Mouse (Mus musculus): ENCODE measurements around the gene Icam5. TPM values are rescaled to one million over a fixed set of nuclear protein-coding genes. Genes with fewer than 3 reads are reported as not detected.
"Not testable (repeated sequence)": the region's sequence is repeated elsewhere in the genome, so short reads cannot be mapped to it uniquely, and the experiment has no call there.

The Icam5 gene
- under 1 TPM; 0.07 to 0.10 TPM for total RNA-seq (2021)
- long read RNA-seq, experiment 1: 0 reads
- long read RNA-seq, experiment 2: 0 reads

DNA sequence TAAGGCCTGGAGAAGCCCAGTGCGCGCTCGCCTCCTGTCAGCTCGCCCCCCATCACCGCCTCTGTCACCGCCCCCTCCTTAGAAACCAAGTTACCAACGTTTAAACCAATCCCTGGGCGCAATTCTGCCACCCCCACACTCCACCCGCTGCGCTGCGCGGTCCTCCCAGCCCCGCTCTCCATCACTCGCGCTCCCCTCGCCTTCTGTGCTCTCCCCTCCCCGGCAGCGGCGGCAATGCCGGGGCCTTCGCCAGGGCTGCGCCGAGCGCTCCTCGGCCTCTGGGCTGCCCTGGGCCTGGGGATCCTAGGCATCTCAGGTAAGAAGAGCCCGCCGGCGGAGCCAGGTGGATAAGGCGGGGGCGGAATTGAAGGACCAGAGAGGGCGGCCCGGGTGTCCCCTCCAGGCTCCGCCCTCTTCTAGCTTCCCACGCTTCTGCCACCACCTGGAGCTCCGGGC is at the start of gene Icam5:
Gene Icam5, plus strand, starts transcription at position 178 of the 456 bp plus-strand sequence.
- intact Hi-C loops (cut with DNase I; ENCODE audit: low total_unique reads): loop anchor here (5.0 kb wide), 1 partner anchor 105 kb away; no protein-coding TSS in a partner anchor
- peak; percentile 23 for DNase-seq

DNA sequence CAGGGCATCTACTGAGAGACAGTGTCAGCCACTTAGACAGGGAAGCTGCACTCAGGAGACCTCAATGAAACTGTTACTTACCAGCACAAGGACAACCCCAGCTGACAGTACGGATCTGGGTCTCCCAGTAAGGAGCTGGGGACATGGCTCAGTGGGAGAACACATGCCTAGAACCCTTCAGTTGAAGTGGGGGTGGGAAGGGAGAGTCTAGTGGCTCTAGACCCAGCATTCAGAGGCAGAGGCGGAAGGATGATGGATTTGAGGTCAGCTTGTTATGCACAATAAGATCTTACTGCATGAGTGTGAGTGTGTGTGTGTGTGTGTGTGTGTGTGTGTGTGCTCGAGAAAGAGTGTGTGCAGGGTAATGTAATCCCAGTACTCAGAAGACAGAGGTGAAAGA is 49.7 kb upstream of the Icam5 start:
- intact Hi-C loops (cut with DNase I; ENCODE audit: low total_unique reads): no loop called here

DNA sequence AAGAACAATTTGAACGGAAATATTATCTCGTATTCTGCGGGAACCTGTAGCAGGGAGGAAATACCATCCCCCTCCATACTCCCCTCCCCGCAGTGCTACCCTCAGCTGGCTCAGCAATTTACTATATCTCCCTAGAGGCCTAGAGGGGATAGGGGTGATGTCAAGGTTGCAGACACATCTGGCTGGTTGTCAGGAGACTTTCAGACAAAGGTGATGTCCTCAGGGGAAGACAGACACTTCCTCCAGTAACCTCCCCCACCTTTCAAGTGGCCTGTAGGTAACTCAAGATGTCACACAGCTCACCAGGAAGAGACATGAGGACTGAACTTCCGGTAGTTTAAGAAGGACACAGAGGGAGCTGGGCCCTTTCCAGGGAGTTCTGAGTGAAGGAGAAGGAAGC is 48.7 kb upstream of the Icam5 start:
- no peak for DNase-seq

More for the DNA sequence above, 49.7 kb upstream of the Icam5 start:
- DNase-seq: no peak

DNA sequence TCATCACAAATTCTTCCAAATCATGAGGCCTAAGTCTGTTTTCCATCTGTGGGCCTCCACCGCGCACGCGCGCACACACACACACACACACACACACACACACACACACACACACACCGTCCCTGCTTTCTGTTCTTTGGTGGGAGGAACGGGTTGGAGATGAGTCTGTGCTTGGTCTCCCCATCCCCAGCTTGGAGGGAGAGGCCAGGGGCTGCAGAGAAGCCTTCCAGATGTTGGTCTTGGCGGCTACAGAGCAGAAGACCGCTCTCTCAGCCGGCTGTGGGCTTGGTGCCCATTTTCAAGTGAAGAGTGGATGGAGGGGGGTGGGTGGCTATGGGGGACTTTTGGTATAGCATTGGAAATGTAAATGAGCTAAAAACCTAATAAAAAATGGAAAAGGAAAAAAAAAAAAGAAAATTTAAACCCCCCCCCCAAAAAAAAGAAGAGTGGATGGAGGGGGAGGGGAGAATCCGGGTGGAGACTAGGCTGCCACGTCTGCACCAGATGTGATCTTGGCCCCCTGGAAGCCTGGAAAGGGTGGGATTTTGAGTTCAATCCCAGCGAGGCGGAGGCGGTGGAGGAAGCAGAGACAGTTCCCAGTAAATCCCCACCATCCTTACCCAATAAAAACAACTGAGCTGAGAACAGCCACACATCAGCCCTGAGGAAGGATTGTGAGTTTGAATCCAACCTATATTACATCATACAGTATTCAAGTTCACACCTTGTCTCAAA is 44.8 kb upstream of the Icam5 start:
- intact Hi-C loops (cut with DNase I; ENCODE audit: low total_unique reads): no loop called here
- peak; percentile 70 for DNase-seq

More for the DNA sequence above, 48.7 kb upstream of the Icam5 start:
- intact Hi-C loops (cut with DNase I; ENCODE audit: low total_unique reads): no loop called here

DNA sequence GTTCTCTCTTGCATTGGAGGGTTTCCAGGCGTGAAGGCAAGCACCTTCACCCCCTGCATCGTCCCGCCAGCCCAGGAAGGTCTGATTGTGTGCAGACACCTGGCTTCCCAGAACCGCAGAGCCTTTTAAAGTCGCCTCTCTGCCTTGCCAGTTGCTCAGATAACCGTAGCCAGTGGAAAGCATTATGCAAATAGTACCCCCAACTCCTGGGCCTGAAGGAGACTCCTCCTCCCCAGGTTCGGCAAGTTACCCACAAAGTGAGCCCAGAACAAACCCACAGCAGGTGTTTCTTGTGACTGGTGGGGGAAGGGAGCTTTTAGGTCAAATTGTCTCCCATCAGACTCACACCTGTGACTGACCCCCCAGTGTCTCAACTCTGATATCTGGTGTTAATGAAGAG is 43.9 kb upstream of the Icam5 start:
- intact Hi-C loops (cut with DNase I; ENCODE audit: low total_unique reads): no loop called here
- DNase-seq: no peak

DNA sequence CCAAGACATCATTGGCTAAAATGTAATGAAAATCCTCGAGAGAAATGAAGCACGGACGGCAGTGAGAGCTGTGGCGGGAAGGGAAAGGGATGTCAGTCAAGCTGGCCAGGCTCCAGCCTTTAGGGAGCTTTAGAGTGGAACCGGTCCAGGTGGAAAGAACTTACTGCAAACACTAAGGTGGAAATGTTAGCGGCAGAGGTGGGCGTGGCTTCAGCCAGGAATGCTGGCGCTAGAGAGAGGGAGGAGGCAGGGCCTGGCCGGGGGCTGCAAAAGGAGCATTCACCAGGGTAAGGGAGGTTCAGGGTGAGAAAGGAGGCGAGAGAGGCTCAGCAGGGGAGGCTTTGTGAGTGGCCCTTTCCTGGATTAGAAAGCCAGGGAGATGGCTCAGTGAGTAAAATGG is 41.0 kb upstream of the Icam5 start:
- intact Hi-C loops (cut with DNase I; ENCODE audit: low total_unique reads): loop anchor here (5.0 kb wide), 1 partner anchor 84 kb away; no protein-coding TSS in a partner anchor
- peak; percentile 24 for DNase-seq

DNA sequence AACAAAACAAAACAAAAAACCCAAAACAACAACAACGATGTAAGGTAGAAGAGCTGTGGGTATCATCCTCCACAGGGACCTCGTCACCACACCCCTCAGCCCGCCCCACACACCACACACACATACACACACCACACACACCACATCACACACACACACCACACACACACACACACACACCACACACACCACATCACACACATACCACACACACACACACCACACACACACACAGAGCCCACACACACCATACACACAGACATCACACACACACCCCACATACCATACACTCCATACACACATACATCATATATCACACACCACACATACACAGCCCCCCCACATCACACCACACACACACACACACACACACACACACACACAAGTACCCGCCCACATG is 40.3 kb upstream of the Icam5 start:
- intact Hi-C loops (cut with DNase I; ENCODE audit: low total_unique reads): loop anchor here (5.0 kb wide), 1 partner anchor 84 kb away; no protein-coding TSS in a partner anchor

DNA sequence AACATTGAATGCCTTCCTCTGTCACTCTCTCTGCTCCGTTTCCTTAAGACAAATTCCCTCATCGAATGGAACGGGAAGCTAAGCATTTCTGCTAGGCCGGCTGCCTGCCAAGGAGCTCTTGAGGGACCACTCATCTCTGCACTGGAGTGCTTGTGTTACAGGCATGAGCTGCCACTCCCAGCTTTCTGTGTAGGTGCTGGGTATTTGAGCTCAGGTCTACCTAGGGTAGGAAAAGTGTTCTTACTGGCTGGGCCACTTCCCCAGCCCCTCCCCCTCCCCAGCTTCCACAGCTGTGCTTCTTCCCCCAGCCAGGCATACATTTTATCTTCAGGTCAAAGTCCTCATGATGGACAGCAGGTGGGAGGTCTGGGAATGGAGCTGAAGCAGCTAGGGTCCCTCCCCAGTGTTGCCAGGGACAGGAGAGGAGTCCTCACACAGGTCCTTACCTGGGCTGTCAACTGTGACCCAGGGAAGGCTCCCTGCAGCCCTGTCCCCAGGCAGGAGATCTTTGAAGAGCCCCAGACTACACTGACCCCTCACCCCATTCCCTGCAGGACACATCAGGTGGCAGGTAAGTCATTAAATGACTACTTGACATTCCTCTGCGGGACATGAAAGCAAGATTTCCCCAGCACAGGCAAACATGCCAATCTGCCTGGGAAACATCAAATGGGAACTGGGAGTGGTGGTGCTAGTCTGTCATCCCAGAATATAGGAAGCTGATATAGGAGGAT is 38.5 kb upstream of the Icam5 start:
- no peak for DNase-seq
- intact Hi-C loops (cut with DNase I; ENCODE audit: low total_unique reads): loop anchor here (5.0 kb wide), 1 partner anchor 86 kb away; no protein-coding TSS in a partner anchor

More for the DNA sequence above, 40.3 kb upstream of the Icam5 start:
- DNase-seq: no peak

DNA sequence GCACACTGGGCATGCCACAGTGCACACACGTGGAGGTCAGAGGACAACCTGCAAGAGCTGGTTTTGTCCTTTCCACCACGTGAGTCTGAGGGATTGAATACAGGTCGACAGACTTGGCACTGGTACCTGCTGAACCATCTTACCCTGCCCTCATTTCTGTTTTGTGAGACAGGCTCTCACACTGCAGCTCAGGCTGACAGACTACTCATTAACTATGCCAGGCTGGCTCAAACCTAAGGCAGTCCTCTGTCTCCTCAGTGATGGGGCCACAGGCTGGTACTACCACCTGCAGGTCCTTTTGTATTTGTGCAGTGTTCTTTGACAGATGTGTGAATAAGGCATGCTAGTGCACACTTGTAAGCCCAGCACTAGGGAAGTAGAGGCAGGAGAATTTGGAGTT is 36.8 kb upstream of the Icam5 start:
- no peak for DNase-seq
- intact Hi-C loops (cut with DNase I; ENCODE audit: low total_unique reads): no loop called here

DNA sequence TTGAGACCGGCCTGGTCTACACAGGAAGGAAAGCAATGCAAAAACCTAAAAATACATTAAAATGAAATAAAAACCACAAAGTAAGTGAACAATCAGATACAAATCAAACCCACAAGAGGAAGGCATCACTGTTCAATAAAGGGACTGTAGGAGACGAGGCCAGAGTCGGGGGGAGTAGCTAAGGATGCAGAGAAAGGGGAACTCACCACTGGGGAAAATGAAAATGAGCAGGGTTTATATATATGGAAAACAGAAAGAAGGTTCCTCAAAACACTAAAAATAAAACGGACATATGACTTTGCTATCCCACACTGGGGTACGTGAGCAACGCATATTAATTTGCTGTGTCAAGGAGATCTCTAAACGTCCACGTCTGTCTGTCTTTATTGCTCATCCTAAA is 34.8 kb upstream of the Icam5 start:
- no peak for DNase-seq
- intact Hi-C loops (cut with DNase I; ENCODE audit: low total_unique reads): no loop called here

DNA sequence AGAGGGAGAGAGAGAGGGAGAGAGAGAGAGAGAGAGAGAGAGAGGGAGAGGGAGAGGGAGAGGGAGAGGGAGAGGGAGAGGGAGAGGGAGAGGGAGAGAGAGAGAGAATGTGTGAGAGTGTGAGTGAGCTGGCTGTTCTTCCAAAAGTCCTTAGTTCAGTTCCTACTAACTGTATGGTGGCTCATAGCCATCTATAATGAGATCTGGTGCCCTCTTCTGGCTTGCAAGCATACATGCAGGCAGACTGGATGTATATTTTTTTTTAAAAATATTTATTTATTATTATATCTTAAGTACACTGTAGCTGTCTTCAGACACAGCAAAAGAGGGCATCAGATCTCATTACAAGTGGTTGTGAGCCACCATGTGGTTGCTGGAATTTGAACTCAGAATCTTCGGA is 33.5 kb upstream of the Icam5 start:
- intact Hi-C loops (cut with DNase I; ENCODE audit: low total_unique reads); DNase-seq: not testable (repeated sequence)

DNA sequence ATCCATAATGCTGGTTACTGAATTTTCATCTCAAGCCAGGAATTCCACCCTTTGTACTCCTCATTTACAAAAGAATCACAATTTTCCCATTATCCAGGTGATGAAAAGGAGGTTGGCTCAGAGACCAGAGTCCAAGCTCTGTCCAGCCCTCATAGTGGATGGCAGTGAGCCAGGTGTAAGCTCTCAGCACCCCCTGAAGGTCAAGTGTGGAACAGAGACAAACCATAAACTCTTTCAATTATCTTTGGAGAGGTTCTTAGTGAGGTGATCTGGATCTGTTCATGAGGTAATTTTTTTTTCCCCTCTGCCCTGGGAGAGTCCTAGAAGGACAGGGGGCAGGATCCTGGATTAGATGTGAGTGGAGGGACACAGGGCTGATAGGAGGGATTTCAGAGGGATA is 31.1 kb upstream of the Icam5 start:
- no peak for DNase-seq
- intact Hi-C loops (cut with DNase I; ENCODE audit: low total_unique reads): no loop called here

DNA sequence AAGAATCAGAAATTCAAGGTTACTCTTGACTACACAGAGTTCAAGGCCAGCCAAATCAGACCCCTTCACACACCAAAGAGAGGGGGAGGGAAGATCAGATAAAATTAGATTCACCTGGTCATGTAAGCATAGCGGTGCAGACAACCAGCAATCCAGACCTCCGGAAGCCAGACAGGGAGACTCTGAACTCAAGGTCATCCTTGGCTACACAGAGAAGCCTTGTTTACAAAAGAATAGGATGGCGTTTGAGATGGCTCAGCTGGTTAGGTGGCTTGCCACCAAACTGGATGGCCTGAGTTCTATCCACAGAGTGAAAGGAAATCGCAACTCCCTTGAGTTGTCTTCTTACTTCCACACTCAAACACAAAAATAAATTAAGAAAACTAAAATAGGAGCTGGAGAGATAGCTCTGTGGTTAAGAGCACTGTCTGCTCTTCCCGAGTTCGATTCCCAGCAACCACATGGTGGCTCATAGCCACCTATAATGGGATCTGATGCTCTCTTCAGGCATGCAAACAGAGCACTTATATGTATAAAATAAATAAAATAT is 30.1 kb upstream of the Icam5 start:
- intact Hi-C loops (cut with DNase I; ENCODE audit: low total_unique reads): no loop called here
- no peak for DNase-seq

DNA sequence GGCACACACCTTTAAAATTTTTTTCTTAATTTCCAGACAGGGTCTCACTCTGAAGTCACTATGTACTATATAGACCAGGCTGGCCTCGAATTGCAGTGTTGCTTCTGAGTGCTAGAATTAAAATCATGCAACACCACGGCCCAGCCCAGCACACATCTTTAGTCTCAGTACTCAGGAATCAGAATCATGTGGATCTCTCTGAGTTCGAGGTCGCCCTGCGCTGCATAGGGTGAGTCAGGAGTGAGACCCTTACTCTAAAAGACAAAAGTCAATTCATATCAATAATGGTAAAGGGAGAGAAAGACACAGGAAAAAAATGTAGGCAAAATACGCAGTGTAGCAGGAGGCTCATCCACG is 29.6 kb upstream of the Icam5 start:
- intact Hi-C loops (cut with DNase I; ENCODE audit: low total_unique reads): no loop called here
- no peak for DNase-seq

DNA sequence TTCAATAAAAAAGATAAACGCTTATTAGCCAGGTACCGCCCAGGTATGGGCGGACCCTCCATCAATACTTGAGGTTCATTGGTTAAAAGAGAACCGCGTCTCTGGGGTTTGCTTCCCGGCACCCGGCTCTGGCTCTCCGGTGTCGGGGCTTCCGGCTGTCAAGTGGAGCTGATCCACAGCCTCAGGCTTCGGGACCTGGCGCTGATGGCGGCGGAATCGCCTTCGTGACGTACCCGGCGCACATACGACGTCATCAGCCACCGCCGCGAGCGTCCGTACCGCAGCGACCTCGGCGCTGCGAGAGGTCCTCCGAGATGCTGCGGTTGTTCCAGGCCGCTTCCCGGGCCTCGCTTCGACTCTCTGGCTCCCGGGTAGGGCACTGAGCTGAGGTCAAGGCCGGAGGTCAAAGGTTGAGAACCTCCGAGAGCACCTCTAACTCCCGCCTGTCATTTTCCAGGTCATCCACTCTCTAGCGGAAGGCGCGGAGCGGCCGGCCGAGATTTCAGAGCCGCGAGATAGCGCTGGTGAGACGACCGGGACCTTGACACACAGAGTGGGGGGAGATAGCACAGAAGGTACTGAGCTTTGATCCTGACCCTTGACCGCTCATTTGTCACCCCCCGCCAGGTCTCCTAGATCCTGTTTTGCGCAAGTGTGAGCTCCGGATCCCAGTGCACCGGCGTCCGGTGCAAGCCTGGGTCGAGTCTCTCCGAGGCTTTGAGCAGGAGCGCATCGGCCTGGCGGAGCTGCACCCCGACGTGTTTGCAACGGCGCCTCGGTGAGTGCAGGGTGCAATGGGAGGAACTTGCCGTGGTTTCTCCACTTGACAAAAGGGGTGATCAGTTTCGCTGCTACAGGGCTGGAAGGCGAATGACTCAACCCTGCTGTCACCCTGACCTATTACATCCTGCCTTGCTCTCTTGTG is 29.0 kb upstream of the Icam5 start, which contains the start of gene Mrpl4:
Gene Mrpl4, plus strand, starts transcription at position 112 of the 925 bp plus-strand sequence.
- peak; percentile 82 for DNase-seq
- intact Hi-C loops (cut with DNase I; ENCODE audit: low total_unique reads): no loop called here

DNA sequence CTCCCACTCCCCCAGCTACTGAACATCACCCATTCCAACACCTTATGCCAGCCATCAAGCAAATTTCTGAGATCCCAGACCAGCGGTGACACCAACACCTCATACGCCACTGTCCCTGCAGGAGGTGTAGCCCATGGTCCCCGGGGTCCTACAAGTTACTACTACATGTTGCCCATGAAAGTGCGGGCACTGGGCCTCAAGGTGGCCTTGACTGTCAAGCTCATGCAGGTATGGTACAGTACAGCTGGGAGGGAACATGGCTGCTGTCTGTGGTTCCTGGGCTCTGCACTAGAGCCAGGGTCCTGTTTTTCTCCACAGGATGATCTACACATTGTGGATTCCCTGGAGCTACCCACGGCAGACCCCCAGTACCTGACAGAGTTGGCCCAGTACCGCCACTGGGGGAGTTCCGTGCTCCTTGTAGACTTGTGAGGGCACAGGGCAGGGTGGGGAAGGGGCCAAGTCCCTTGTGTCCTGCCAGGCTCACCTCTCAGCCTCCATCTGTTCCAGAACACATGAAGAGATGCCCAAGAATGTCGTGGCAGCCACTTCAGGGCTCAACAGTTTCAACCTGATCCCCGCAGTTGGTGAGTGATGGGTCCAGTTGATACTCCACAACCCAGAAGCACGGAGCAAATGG is 24.4 kb upstream of the Icam5 start:
- intact Hi-C loops (cut with DNase I; ENCODE audit: low total_unique reads): no loop called here
- no peak for DNase-seq

DNA sequence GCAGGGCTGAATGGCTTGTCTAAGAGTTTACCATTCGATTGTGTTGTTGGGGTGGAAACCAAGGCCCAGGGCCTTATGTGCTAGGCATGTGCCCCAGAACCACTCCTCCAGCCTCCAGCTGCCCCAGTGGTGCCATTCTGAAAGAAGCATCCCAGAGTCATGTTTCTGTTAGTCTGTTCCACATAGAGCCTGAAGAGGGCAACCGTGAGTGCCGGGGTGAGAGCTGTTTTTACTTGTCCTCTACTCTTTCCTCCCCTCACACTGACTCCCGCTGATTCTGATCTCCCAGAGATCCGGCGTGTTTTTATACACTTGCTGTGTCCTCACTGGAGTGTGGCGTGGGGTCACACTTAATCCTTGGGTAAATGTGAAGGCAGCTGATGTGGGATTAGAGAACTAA is 23.9 kb upstream of the Icam5 start:
- intact Hi-C loops (cut with DNase I; ENCODE audit: low total_unique reads): no loop called here
- no peak for DNase-seq

DNA sequence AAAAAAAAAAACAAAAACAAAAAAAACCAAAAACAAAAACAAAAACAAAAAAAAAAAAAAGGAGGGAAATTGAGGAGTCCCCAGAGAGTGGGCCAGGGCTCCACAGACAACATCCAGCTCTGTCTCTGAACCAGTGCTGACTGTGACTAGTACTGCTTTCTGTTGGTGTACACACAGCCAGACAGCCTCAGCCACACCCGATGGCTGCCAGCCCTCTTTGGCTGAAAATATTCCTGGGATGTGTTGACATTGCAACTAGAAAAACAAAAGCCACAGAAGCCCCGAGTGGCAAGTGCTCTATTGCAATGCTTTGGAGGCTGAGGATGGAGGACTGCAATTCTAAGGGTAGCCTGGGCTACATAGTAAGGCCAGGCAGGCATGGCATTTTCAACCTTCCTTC is 21.5 kb upstream of the Icam5 start:
- intact Hi-C loops (cut with DNase I; ENCODE audit: low total_unique reads): no loop called here
- no peak for DNase-seq

Data from gastrocnemius, postnatal 14 days (tissue).